Mouse (Mus musculus) hindbrain, embryonic 16.5 days (tissue): ENCODE measurements at regions not wholly inside any gene's neighbourhood (a gene's known extent, or its start where the extent isn't known, plus 50 kb on each side); places are given as distances from the start of the nearest gene placed in this dataset.

Source experiments
- ATAC-seq: fragments of 200-750 bp; cut with Nextera tagmentation; 2 replicates; pipeline ENCODE4 v1.8.0; 2017; ENCODE audit warnings: moderate TSS enrichment, moderate library complexity
- H3K27ac ChIP-seq: fragments of 300-500 bp; sonication (generic); 2 replicates; pipeline ENCODE4 v1.5.1; 2014; ENCODE audit warnings: low read depth, mild to moderate bottlenecking, control low read depth, low read length, moderate library complexity
- H3K27me3 ChIP-seq: fragments of 300-500 bp; sonication (generic); replicated peaks from 2 replicates; pipeline ENCODE4 v1.6.1; 2014; ENCODE audit warnings: low read length; ENCODE audit not compliant: control insufficient read depth, insufficient read depth
- H3K36me3 ChIP-seq: fragments of 300-500 bp; sonication (generic); 2 replicates; pipeline ENCODE4 v1.6.1; 2014; ENCODE audit warnings: mild to moderate bottlenecking, low read length, moderate library complexity, mixed read lengths; ENCODE audit not compliant: control insufficient read depth, insufficient read depth
- H3K4me1 ChIP-seq: fragments of 300-500 bp; sonication (generic); 2 replicates; pipeline ENCODE4 v1.6.1; 2014; ENCODE audit warnings: low read depth, low read length; ENCODE audit not compliant: control insufficient read depth, insufficient read depth
- H3K4me2 ChIP-seq: fragments of 300-500 bp; sonication (generic); 2 replicates; pipeline ENCODE4 v1.6.1; 2014; ENCODE audit warnings: mild to moderate bottlenecking, low read length, control low read depth, moderate library complexity
- H3K4me3 ChIP-seq: fragments of 300-500 bp; sonication (generic); 2 replicates; pipeline ENCODE4 v1.5.1; 2014; ENCODE audit warnings: mild to moderate bottlenecking, low read length, control low read depth, moderate library complexity
- H3K9ac ChIP-seq: fragments of 300-500 bp; sonication (generic); 2 replicates; pipeline ENCODE4 v1.6.1; 2014; ENCODE audit warnings: low read depth, mild to moderate bottlenecking, control low read depth, low read length, moderate library complexity
- H3K9me3 ChIP-seq: fragments of 300-500 bp; sonication (generic); 2 replicates; pipeline ENCODE4 v1.6.1; 2014; ENCODE audit warnings: mild to moderate bottlenecking, low read length, moderate library complexity; ENCODE audit not compliant: control insufficient read depth
- WGBS: fragments of 180-500 bp; shearing (Covaris S2); extraction: QIAGEN DNeasy Blood & Tissue Kit; methylation state at CpG from one replicate; pipeline ENCODE4 v1.1.7; 2014; 5-methylcytosine and 5-hydroxymethylcytosine counted together

DNA sequence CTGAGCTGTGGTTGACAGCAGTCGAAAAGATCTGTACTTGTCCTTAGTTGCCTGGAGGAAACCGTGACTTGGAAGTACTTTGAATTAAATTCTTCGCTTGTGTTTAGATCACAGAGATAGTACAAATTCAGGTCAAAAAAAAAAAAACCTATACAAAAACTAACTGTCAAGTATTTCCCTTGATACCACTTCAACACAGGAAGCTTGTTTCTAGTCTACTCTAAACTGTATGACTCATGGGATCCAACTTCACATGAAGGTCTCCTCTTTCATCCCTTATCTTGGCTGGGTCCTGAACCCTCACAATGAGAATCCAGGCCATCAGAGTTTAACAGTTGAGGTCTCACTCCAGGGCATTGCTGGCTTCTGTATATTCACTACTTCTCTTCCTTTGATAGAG, 54.8 kb downstream of the Tmem30b start:
- Histone ChIP-seq H3K4me2 (no peak overlapping the region), H3K36me3 (no peaks in the 10 kb centered on the region), H3K27ac (no peak overlapping the region), H3K9me3 (no peaks in the 10 kb centered on the region), H3K9ac (no peak overlapping the region), H3K4me3 (no peak overlapping the region), H3K27me3 (no peaks in the 10 kb centered on the region), H3K4me1 (no peaks in the 10 kb centered on the region)
- ATAC-seq = no peak
- WGBS = 90% methylated on average over 3 of the region's 3 CpGs

DNA sequence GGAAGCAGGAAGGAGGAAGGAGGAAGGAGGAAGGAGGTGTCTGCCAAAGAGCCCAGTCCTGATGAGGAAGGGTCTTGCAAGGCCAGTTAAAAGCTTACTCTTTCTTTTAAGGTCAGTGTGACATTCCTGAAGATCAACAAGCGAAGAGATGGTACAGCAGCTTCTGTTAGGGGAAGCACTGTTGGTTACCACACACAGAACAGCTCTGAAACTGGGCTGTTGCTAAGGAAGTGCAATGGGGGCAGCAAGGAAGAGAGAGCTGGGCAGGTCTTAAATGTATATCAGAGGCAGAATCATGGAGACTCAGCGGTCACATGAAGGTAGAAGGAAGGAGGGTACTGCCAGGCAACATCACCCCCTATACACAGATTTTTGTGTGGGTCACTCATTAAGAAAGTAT, 63.3 kb downstream of the Tmem30b start:
- Histone ChIP-seq H3K9ac (no peak overlapping the region), H3K36me3 (no peaks in the 10 kb centered on the region), H3K4me2 (no peak overlapping the region), H3K4me1 (no peaks in the 10 kb centered on the region), H3K27me3 (no peaks in the 10 kb centered on the region), H3K27ac (no peak overlapping the region), H3K9me3 (no peaks in the 10 kb centered on the region), H3K4me3 (no peak overlapping the region)
- ATAC-seq = no peak
- WGBS = 86% methylated on average over 2 of the region's 2 CpGs

DNA sequence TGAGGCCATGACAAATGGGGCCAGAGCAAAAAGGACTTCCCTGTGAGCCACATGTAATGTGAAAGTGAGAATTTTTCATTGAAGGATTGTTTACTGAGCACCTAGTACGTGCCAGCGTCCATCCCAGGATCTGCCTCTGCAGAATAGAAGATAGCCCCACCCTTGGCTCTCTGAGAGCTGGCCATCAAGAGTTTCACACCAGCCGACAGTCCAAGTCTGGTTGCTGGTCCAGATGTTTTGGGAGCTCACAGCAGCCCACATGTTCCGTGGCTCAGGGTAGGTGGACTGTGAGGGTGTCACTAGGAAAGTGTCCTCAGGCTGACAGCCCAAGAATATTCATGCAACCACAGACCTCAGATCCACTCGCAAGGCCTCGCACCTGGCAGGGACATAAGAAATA, 63.9 kb downstream of the Tmem30b start:
- H3K4me3 ChIP-seq = no peak overlapping the region
- no peaks in the 10 kb centered on the region for H3K4me1 ChIP-seq
- H3K36me3 ChIP-seq = no peaks in the 10 kb centered on the region
- no peaks in the 10 kb centered on the region for H3K27me3 ChIP-seq
- H3K4me2 ChIP-seq = no peak overlapping the region
- WGBS = 91% methylated on average over 6 of the region's 6 CpGs
- H3K9ac ChIP-seq = no peak overlapping the region
- no peaks in the 10 kb centered on the region for H3K9me3 ChIP-seq
- ATAC-seq = no peak
- no peak overlapping the region for H3K27ac ChIP-seq

DNA sequence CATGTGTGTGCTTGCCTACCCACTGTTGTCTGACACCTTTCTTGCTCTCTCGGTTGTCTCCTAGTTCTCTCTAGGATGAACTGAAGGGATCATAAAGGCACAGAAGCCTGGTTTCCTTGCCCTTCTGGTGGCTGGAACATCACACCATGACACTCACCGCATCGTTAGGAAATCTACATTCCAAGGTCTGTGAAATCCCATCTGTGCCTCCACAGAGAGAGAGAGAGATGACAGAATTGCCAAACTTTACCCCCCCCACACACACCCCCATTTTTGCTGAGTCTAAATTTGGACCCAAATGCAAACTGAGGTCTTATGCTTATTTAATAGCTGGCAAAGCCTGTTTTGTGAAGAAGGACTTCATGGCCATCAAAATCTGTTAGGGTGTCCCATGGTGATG, 64.5 kb downstream of the Tmem30b start:
- ATAC-seq = no peak
- H3K36me3 ChIP-seq = no peaks in the 10 kb centered on the region
- H3K27ac ChIP-seq = no peak overlapping the region
- no peaks in the 10 kb centered on the region for H3K9me3 ChIP-seq
- H3K4me2 ChIP-seq = no peak overlapping the region
- H3K4me3 ChIP-seq = no peak overlapping the region
- no peaks in the 10 kb centered on the region for H3K27me3 ChIP-seq
- H3K9ac ChIP-seq = no peak overlapping the region
- 87% methylated on average over 3 of the region's 3 CpGs for WGBS
- no peaks in the 10 kb centered on the region for H3K4me1 ChIP-seq

DNA sequence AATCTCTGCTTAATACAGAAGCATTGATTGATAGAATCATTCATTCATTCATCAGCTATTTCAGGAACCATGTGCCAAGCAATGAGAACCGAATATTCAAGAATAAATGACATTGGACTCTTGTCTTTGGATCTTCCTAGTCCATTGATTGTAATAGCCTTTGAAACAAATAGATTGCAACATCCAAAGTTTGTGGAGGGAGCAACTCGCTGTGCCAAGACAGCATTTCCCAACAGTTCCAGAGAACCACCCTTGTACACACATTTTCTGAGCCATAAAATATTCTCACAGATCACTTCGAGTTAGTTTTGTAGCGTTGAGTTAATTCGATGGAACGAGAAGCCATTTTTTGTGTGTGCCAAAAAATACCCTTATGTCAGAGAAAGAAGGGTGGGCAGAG, 65.0 kb downstream of the Tmem30b start:
- Histone ChIP-seq H3K4me3 (no peak overlapping the region), H3K36me3 (no peaks in the 10 kb centered on the region), H3K9ac (no peak overlapping the region), H3K27me3 (no peaks in the 10 kb centered on the region), H3K27ac (no peak overlapping the region), H3K4me1 (no peaks in the 10 kb centered on the region), H3K9me3 (no peaks in the 10 kb centered on the region), H3K4me2 (no peak overlapping the region)
- no peak for ATAC-seq
- WGBS = 94% methylated on average over 6 of the region's 6 CpGs

DNA sequence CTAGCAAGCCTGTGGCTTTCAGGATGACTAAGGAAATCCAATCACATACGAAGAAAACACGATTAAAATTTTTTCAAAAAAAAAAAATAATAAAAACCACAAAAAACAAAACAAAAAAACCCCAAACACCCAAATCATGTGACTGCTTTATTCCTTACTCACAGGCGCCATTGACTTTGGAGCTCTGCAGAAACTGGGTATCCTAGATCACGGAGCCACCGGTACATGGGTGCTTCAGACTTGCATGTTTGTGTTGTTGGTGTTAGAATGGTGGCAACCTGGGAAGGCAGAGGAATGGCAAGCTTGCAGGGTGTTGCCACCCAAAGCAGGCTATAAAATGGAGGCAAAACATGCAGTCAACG, 65.6 kb downstream of the Tmem30b start:
- Histone ChIP-seq H3K4me1 (no peaks in the 10 kb centered on the region), H3K4me3 (no peak overlapping the region), H3K9me3 (no peaks in the 10 kb centered on the region), H3K27ac (no peak overlapping the region), H3K9ac (no peak overlapping the region), H3K4me2 (no peak overlapping the region), H3K27me3 (no peaks in the 10 kb centered on the region), H3K36me3 (no peaks in the 10 kb centered on the region)
- no peak for ATAC-seq
- 91% methylated on average over 6 of the region's 6 CpGs for WGBS

DNA sequence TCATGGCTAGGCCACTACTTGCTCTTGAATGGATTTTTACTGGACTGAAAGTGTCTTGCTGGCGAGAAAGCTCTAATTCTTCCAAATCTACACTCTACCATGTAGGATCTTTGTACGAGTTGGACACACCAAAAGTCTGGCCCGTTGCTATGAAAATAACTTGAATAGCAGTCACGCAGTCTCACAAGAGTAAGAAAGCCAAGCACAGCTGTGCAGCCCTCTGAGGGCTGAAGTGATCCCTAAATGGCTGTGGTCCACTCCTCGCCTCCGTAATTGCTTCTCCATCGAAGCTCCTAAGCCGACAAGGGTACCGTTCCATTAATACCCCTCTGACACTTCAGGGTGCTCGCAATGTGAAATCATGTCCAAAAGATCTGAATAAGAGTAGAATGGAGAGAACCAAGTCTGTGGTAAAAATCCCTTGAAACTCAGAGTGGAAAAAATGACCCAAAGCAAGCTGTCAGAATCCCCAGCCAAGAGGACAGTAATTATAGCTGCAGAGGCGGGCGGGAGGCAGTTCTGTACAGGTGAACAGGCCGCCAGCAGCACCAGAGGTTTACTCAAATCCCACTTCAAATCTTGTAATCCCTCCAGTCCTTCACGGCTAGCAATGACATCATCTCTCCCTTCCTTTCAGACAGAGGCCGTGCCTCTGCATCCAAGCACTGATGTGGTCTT, 66.1 kb downstream of the Tmem30b start:
- 90% methylated on average over 15 of the region's 15 CpGs for WGBS
- no peaks in the 10 kb centered on the region for H3K27me3 ChIP-seq
- no peaks in the 10 kb centered on the region for H3K36me3 ChIP-seq
- H3K9ac ChIP-seq = no peak overlapping the region
- ATAC-seq = no peak
- no peak overlapping the region for H3K4me3 ChIP-seq
- H3K4me1 ChIP-seq = no peaks in the 10 kb centered on the region
- H3K27ac ChIP-seq = no peak overlapping the region
- no peaks in the 10 kb centered on the region for H3K9me3 ChIP-seq
- H3K4me2 ChIP-seq = no peak overlapping the region

DNA sequence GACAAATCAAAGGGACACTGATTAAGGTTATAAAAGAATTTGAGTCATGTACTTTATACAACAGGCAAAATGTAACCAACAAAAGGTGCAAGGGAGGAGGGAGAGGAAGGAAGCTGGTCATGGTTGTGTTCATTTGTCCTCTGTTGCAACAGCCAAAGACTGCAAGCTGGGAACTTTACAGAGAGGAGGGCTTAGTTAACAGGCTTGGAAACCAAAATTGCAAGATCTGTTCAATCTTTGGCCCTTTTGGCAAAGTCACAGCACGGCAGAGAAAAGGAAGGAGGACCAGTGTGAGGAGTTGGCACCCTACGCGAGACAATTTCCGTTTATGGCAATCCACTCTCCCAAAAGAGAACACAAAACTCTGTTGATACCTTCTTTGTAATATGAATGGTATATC, 67.6 kb downstream of the Tmem30b start:
- Histone ChIP-seq H3K27me3 (no peaks in the 10 kb centered on the region), H3K27ac (no peak overlapping the region), H3K36me3 (no peaks in the 10 kb centered on the region), H3K4me2 (no peak overlapping the region), H3K4me3 (no peak overlapping the region), H3K9me3 (no peaks in the 10 kb centered on the region), H3K9ac (no peak overlapping the region), H3K4me1 (no peaks in the 10 kb centered on the region)
- 84% methylated on average over 4 of the region's 4 CpGs for WGBS
- ATAC-seq = no peak

DNA sequence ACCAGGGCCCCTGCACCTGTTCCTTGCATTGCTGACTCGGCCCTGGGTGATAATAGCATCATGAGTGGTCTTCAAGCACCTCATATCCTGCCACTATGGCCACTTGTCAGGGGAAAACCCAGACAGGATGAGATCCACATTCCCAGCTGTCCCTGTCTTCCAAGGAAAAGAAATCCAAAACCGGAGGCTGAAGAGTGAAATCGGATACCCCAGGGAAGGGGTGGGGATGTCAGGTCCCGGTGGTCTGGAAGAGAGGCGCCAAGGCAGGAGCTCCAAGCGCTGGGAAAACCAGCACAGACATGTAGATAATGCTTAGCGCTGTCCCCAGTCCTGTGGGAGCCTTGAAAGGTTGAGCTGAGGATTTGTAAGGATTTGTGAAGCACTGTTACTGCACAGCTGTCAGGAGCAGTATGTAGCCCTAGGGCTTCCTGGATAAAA, 69.8 kb downstream of the Tmem30b start:
- no peak overlapping the region for H3K4me2 ChIP-seq
- no peak overlapping the region for H3K27ac ChIP-seq
- no peak for ATAC-seq
- H3K27me3 ChIP-seq = no peaks in the 10 kb centered on the region
- no peaks in the 10 kb centered on the region for H3K4me1 ChIP-seq
- no peak overlapping the region for H3K4me3 ChIP-seq
- no peaks in the 10 kb centered on the region for H3K9me3 ChIP-seq
- 15% methylated on average over 7 of the region's 7 CpGs for whole genome bisulfite sequencing
- H3K9ac ChIP-seq = no peak overlapping the region
- no peaks in the 10 kb centered on the region for H3K36me3 ChIP-seq

DNA sequence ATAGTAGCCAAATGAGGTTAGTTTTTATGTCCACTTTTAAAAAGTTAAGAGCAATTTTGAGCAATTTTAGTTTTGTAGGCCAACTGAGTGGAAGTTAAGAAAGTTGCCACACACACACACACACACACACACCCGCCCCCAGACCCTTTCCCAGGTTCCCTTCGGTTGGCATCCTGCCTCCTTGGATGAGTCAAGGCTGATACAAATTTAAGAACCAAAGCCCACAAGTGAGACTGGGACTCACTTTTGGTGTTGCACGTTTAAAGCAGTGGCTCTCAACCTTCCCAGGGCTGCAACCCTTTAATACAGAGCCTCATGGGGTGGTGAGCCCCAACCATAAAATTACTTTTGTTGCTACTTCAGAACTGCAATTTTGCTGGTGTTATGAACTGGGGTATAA, 70.4 kb downstream of the Tmem30b start:
- ATAC-seq = no peak
- Histone ChIP-seq H3K4me1 (no peaks in the 10 kb centered on the region), H3K4me3 (no peak overlapping the region), H3K27ac (no peak overlapping the region), H3K4me2 (no peak overlapping the region), H3K36me3 (no peaks in the 10 kb centered on the region), H3K9me3 (no peaks in the 10 kb centered on the region), H3K27me3 (no peaks in the 10 kb centered on the region), H3K9ac (no peak overlapping the region)
- 79% methylated on average over 3 of the region's 3 CpGs for WGBS
